Mouse (Mus musculus): Measurements from ENCODE around the gene Cldn4. TPM values are rescaled to one million over a fixed set of nuclear protein-coding genes. Genes with fewer than 3 reads are reported as not detected.
A peak's percentile ranks its signal among the peaks of the same experiment; 100 is the strongest.

The Cldn4 gene
- total RNA-seq, 2 experiments from 2014 or later, result 0.62 TPM; not detected in 1

GRCm38 (mm10) chr5:134932903-134933276, 13.8 kb downstream of the Cldn4 start:
- DNase-seq, result peak; percentile 62 to 76

- peak; percentile 92 for DNase-seq
Observed at GRCm38 (mm10) chr5:134932179-134932902, 14.4 kb downstream of the Cldn4 start, which contains the start of gene Mettl27. Mettl27 (plus strand) TSS chr5:134932368.

- DNase-seq, result no peak
Observed at GRCm38 (mm10) chr5:134929988-134930387, 16.7 kb downstream of the Cldn4 start.

GRCm38 (mm10) chr5:134926726-134927125, 20.0 kb downstream of the Cldn4 start:
- no peak for DNase-seq

- no peak for DNase-seq
Observed at GRCm38 (mm10) chr5:134923141-134923540, 23.6 kb downstream of the Cldn4 start.

- no peak for DNase-seq
Observed at GRCm38 (mm10) chr5:134921106-134921505, 25.6 kb downstream of the Cldn4 start.

GRCm38 (mm10) chr5:134920106-134920687, 26.5 kb downstream of the Cldn4 start:
- no peak for DNase-seq

- peak in 1 of 2 experiments; percentile 40 for DNase-seq
Observed at GRCm38 (mm10) chr5:134919097-134919496, 27.6 kb downstream of the Cldn4 start.

- peak; percentile 46 to 54 for DNase-seq
Observed at GRCm38 (mm10) chr5:134918071-134918832, 28.5 kb downstream of the Cldn4 start.

GRCm38 (mm10) chr5:134915311-134915710, 31.4 kb downstream of the Cldn4 start, which contains the start of gene Cldn13:
Cldn13 (minus strand) TSS chr5:134915526.
- DNase-seq, result no peak

GRCm38 (mm10) chr5:134914510-134914909, 32.2 kb downstream of the Cldn4 start:
- DNase-seq, result no peak

- DNase-seq, result no peak
Observed at GRCm38 (mm10) chr5:134913753-134914152, 33.0 kb downstream of the Cldn4 start.

- DNase-seq, result no peak
Observed at GRCm38 (mm10) chr5:134913352-134913751, 33.4 kb downstream of the Cldn4 start.

- DNase-seq, result no peak
Observed at GRCm38 (mm10) chr5:134911901-134912300, 34.8 kb downstream of the Cldn4 start.

GRCm38 (mm10) chr5:134907135-134907534, 39.6 kb downstream of the Cldn4 start:
- peak; percentile 88 to 96 for DNase-seq

- DNase-seq, result no peak
Observed at GRCm38 (mm10) chr5:134906633-134907032, 40.1 kb downstream of the Cldn4 start, which contains the start of gene Tmem270. Tmem270 (minus strand) TSS chr5:134906733.

GRCm38 (mm10) chr5:134901644-134902027, 45.1 kb downstream of the Cldn4 start:
- DNase-seq, result no peak

- DNase-seq, result peak; percentile 74 to 81
Observed at GRCm38 (mm10) chr5:134901012-134901643, 45.6 kb downstream of the Cldn4 start.

- no peak for DNase-seq
Observed at GRCm38 (mm10) chr5:134897596-134897995, 49.1 kb downstream of the Cldn4 start.

GRCm38 (mm10) chr5:134896965-134897364, 49.8 kb downstream of the Cldn4 start:
- DNase-seq, result no peak

GRCm38 (mm10) chr5:134895291-134895690, 51.4 kb downstream of the Cldn4 start:
- DNase-seq, result peak; percentile 71 to 85
